Mouse (Mus musculus) common myeloid progenitor, adult 5-6 weeks (primary cell): Measurements from ENCODE around the gene Zdhhc14. TPM values are rescaled to one million over a fixed set of nuclear protein-coding genes. Genes with fewer than 3 reads are reported as not detected.
A peak's percentile ranks its signal among the peaks of the same experiment; 100 is the strongest.

Experiments
- ATAC-seq: replicated peaks from 2 replicates; pipeline ENCODE4 v1.8.0; 2016; ENCODE audit warnings: low read depth, mild to moderate bottlenecking, moderate TSS enrichment, inconsistent platforms; ENCODE audit not compliant: poor library complexity, severe bottlenecking
- total RNA-seq: library from RNA; stranded (forward); fragments of 200-1000, 187-1606 nt; gene quantifications from 2 replicates; pipeline ENCODE4 v1.2.3, GENCODE M21; 2017

The Zdhhc14 gene
- total RNA-seq = 2.2 and 5.5 TPM in 2 replicates

GRCm38 (mm10) chr17:5491801-5492745, at the start of gene Zdhhc14:
Gene Zdhhc14 (plus strand): TSS chr17:5492557.
- ATAC-seq = peak; percentile 76

DNA sequence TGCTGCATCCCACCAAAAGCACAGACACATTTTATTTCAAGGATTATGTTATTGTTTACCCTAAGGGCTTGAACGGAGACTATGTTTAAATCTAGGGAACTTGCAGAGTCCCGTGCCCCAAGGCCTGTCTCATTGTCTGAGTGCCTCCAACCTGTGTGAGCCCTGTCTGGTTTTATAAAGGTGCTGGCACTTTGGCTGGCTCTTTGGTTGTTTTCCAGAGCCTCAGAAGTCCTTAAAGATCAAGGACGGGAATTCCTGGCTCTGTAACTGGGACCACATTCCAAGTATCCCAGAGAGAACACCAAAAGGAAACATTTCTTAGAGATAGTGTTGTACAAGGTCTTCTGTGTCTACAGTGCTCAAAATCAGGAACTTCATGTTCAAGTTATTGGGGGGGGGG, 49.1 kb upstream of the Zdhhc14 start:
- no peak for ATAC-seq

GRCm38 (mm10) chr17:5443751-5444150, 48.6 kb upstream of the Zdhhc14 start:
- ATAC-seq = no peak

- ATAC-seq = no peak
These were observed 38.7 kb upstream of the Zdhhc14 start for GRCm38 (mm10) chr17:5453657-5454056.

GRCm38 (mm10) chr17:5463912-5464311, 28.4 kb upstream of the Zdhhc14 start:
- ATAC-seq = no peak

DNA sequence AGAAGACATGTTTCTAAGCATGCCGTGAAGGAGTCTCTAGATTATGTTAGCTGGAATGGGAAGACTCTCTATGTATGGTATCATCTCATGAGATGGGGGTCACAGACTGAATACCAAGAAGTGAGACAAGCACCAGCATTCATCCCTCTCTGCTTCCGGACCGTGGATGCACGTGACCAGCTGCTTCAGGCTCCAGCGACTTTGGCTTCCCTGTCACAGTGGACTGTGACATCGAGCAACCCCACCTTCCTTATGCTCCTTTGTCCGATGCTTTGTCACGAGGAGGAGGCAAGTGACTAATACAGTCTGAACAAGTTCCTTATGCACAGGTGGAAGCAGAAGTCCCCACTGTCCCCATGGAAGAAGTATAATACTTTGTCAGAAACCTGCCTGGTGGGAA, 25.6 kb upstream of the Zdhhc14 start:
- ATAC-seq = no peak

GRCm38 (mm10) chr17:5467177-5467576, 25.2 kb upstream of the Zdhhc14 start:
- ATAC-seq = no peak

DNA sequence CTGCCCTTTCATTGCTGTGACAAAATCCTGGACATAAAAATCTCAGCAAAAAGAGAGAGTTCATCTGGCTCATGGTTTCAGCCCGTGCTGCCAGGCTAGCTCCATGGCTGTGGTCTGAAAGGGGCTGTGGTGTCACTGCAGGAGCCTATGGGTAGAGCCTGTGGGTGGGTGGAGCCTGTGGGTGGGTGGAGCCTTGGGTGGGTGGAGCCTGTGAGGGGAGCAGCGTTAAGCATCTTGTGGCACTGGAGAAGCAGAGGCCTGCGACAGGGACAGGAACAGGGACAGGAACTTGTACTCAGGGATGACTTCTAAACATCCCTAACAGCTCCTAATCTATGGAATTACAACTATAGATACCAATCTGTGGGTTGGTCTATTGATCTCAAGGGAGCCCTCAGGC, 20.1 kb upstream of the Zdhhc14 start:
- peak; percentile 56; the same call in 1 of the 2 replicates for ATAC-seq

GRCm38 (mm10) chr17:5475960-5476725, 16.2 kb upstream of the Zdhhc14 start:
- ATAC-seq = peak; percentile 36; the same call in 1 of the 2 replicates

- ATAC-seq = no peak
These were observed 8.9 kb upstream of the Zdhhc14 start for GRCm38 (mm10) chr17:5483456-5483855.

GRCm38 (mm10) chr17:5484663-5485062, 7.7 kb upstream of the Zdhhc14 start:
- 0 out of 2 replicates have a peak, but pooled peaks have one; percentile 18 for ATAC-seq

GRCm38 (mm10) chr17:5488156-5488555, 4.2 kb upstream of the Zdhhc14 start:
- no peak for ATAC-seq

GRCm38 (mm10) chr17:5490351-5490750, 2.0 kb upstream of the Zdhhc14 start:
- ATAC-seq = no peak

GRCm38 (mm10) chr17:5491031-5491800, 1.1 kb upstream of the Zdhhc14 start:
- ATAC-seq = peak; percentile 89

GRCm38 (mm10) chr17:5492746-5493160, 396 bp downstream of the Zdhhc14 start:
- ATAC-seq = peak; percentile 4; the same call in 1 of the 2 replicates

- ATAC-seq = no peak
These were observed 909 bp downstream of the Zdhhc14 start for GRCm38 (mm10) chr17:5493161-5493771.

DNA sequence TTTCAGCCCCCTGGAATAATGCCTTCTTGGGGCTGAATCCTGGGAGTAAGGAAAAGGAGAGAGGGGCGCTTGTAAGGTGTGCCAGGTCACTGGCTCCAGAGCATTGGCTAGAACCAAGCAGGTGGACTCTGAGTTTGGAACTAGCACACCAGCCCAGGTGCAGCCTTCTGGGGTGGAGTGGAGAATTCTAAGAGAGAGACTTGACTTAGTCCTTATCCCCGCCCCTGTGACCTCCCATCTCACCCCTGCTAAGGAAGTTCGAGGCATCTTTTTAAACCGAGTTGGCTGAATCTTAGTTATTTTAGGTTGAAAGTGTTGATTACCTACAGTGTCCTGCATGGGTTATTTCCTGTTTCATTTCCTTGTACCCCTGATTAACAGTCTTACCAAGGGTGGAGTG, 1.5 kb downstream of the Zdhhc14 start:
- no peak for ATAC-seq

DNA sequence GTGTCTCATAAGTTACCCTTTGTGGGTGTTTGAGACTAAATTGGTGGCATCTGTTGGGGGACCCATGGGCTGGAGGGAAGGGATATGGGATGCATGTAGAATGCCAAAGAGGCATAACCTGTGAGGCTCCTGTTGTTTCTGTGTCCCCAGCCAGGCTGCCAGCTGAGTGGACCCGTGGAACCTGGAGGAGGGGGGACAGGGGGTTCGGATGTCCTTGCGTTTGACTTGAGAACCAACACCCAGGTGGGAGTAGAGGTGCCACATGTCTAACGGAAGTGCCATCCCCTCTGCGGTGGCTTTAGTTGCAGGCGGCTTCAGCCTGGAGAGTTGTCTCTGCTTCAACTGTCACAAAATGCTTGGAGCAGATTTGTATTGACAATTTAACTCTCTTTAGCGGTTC, 2.5 kb downstream of the Zdhhc14 start:
- ATAC-seq = no peak

DNA sequence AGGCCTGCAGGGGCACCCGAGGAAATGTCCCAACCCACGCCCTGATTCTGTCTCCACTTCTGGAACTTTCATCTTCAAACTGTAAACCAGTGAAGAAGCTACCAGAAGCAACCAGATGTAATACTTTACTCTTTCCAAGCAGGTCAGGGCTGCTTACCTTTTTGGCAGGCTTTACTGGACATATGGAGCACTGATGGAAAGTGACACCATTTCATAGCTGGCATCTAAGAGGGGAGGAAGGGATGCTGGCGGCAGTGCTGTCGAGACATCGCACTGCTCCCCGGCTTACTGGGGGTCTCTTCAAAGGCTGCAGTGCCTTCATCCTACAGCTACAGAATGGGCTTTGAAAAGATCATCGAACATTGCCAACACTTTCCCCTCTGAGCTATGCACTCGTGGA, 5.3 kb downstream of the Zdhhc14 start:
- ATAC-seq = no peak

- no peak for ATAC-seq
These were observed 6.6 kb downstream of the Zdhhc14 start for GRCm38 (mm10) chr17:5498996-5499395.
